Mouse (Mus musculus) embryonic facial prominence, embryonic 13.5 days (tissue): Measurements from ENCODE around the gene Slfn5. TPM values are rescaled to one million over a fixed set of nuclear protein-coding genes. Genes with fewer than 3 reads are reported as not detected.
"Not testable (repeated sequence)": the region's sequence is repeated elsewhere in the genome, so short reads cannot be mapped to it uniquely, and the experiment has no call there.

Experiments used
- ATAC-seq: fragments of 200-750 bp; cut with Nextera tagmentation; 2 replicates; pipeline ENCODE4 v1.8.0; 2017; ENCODE audit warnings: low read depth; ENCODE audit not compliant: insufficient number of reproducible peaks, insufficient read depth, low FRiP score, low TSS enrichment
- H3K27ac ChIP-seq: fragments of 300-500 bp; sonication (generic); 2 replicates; pipeline ENCODE4 v1.5.1; 2015; ENCODE audit warnings: moderate library complexity, mild to moderate bottlenecking, inconsistent platforms
- H3K27me3 ChIP-seq: fragments of 300-500 bp; sonication (generic); 2 replicates; pipeline ENCODE4 v1.6.1; 2015; ENCODE audit warnings: mild to moderate bottlenecking, inconsistent platforms
- H3K36me3 ChIP-seq: fragments of 300-500 bp; sonication (generic); 2 replicates; pipeline ENCODE4 v1.6.1; 2015; ENCODE audit warnings: mild to moderate bottlenecking, inconsistent platforms
- H3K4me1 ChIP-seq: fragments of 300-500 bp; sonication (generic); 2 replicates; pipeline ENCODE4 v1.6.1; 2015; ENCODE audit warnings: inconsistent platforms
- H3K4me2 ChIP-seq: fragments of 300-500 bp; sonication (generic); 2 replicates; pipeline ENCODE4 v1.6.1; 2015; ENCODE audit warnings: moderate library complexity, mild to moderate bottlenecking, inconsistent platforms
- H3K4me3 ChIP-seq: fragments of 300-500 bp; sonication (generic); 2 replicates; pipeline ENCODE4 v1.5.1; 2015; ENCODE audit warnings: mild to moderate bottlenecking, inconsistent platforms
- H3K9ac ChIP-seq: fragments of 300-500 bp; sonication (generic); 2 replicates; pipeline ENCODE4 v1.6.1; 2015; ENCODE audit warnings: mild to moderate bottlenecking, inconsistent platforms
- H3K9me3 ChIP-seq: fragments of 300-500 bp; sonication (generic); 2 replicates; pipeline ENCODE4 v1.6.1; 2016; ENCODE audit warnings: inconsistent platforms
- WGBS: fragments of 180-500 bp; shearing (Covaris S2); methylation state at CpG from one replicate; pipeline ENCODE4 v1.1.7; 2015; ENCODE audit warnings: mixed read lengths; 5-methylcytosine and 5-hydroxymethylcytosine counted together
- polyA plus RNA-seq: library from polyadenylated mRNA; unstranded; fragments of >200 nt; fragmentation: Nextera tagmentation; extraction: Ambion mirVana; gene quantifications from 2 replicates; pipeline ENCODE4 v1.2.1, GENCODE M21; 2015

The Slfn5 gene
- polyA plus RNA-seq, 1 experiment from 2014 or later = 1.8 TPM

DNA sequence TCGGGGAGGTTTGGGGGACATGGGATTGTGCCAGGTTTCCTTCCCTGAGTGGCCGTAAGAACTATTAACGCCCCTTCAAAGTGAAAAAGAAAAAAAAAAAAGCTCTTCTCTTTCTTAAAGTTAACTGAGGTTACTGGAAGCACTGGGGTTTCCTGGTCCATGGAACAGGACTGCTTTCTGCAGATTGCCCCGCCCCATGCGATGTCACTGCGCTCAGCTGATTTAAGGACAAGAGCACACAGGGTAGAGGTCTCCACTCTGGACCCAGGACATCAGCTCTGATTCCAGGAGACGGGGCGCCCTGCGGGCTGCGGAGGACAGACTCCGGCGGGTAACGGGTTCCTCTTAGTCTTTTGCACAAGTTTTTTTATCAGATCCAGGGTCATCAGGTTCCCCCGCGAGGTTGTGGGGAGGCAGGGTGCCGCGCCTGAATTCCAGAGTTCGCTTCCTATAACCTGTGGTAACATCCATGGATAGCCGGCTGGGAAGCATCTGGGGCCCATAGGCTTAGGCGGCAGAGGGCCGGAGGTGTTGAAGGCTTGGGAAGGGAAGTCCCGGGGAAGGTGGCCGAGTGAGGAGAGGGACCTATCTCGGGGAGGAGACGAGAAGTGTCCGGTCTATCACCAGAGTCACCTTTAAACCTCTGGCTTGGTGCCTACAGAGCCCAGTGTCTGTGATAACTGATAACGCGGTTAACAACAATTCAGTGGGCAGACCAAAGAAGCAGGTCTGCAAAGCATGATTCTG, 889 bp downstream of the Slfn5 start:
- H3K27ac ChIP-seq = no peak overlapping the region
- H3K36me3 ChIP-seq = no peaks in the 10 kb centered on the region
- WGBS = 8% methylated on average over 28 of the region's 28 CpGs
- no peak for ATAC-seq
- peak overlapping the region; percentile 12; the same call in 1 of the 2 replicates for H3K4me3 ChIP-seq
- H3K4me2 ChIP-seq = peak overlapping the region; percentile 27
- peaks cover 67% of the 10 kb centered on the region for H3K27me3 ChIP-seq
- peaks cover 10% of the 10 kb centered on the region for H3K4me1 ChIP-seq
- H3K9me3 ChIP-seq = no peaks in the 10 kb centered on the region
- H3K9ac ChIP-seq = no peak overlapping the region

DNA sequence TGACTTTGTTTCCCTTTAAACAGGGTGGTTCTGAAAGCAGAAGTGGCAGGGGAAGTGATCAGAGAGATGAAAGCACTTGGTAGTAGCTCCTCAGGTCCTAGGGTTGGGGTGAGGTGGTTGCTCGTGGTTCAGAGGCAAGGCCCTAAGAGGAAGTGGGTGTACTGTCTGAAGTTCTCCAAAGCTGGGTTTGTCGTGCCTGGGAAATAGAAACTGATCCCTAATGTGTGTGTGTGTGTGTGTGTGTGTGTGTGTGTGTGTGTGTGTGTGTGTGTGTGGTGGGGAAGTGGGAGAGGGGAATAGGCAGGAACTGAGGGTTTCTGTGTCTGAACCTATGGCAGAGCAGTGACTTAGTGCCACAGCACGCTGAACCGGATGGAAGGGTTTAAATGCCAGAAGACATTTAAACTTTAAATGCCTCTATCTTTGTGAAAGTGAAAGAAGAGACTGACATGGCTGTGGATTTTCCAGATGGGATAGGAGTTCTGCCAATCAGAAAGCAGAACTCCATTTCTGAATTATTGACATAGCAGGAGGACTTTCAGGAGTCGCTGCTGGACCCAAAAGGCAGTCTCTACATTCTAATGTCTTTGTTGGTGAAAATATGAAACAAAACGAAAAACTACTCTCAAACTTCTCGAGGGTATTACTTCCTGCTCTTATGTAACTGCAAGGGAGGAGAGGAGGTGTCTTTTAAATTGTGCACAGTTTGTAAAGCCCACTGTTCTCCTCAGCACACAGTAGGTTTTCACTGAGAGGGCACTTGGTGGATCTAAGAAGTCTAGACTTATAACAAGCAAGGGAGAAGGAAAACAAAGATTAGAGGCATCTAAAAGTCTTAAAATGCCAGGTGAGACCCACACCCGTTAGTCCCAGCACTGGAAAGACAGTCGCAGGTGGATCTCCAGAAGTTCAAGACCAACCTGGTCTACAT, 1.7 kb downstream of the Slfn5 start:
- 58% methylated on average over 9 of the region's 9 CpGs for WGBS
- H3K27ac ChIP-seq = no peak overlapping the region
- H3K4me1 ChIP-seq = peaks cover 10% of the 10 kb centered on the region
- H3K4me3 ChIP-seq = 0 out of 2 replicates have a peak overlapping the region, but pooled peaks have one; percentile 12
- no peaks in the 10 kb centered on the region for H3K9me3 ChIP-seq
- ATAC-seq = no peak
- no peaks in the 10 kb centered on the region for H3K36me3 ChIP-seq
- peaks cover 64% of the 10 kb centered on the region for H3K27me3 ChIP-seq
- no peak overlapping the region for H3K9ac ChIP-seq
- H3K4me2 ChIP-seq = 0 out of 2 replicates have a peak overlapping the region, but pooled peaks have one; percentile 27

DNA sequence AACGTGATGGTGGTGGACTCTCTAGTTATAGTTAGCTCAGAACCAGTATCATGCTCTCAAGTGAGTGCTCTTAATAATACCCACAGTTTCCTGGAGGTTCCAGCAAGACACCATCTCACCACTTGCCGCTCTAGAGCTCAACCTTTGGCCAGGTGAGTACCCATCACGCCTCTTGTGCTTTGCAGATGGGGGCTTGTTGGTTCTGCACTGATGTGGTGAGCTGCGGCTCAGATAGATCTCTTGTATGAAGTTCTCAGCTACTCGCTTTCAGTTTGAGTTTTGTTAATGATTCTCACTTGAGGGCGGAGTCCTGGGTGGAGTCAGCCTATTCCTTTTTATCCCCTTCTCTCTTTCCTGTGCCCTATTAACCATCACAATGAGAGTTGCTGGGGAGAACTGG, 3.5 kb downstream of the Slfn5 start:
- Histone ChIP-seq H3K4me3 (no peak overlapping the region), H3K4me1 (peaks cover 10% of the 10 kb centered on the region), H3K36me3 (no peaks in the 10 kb centered on the region), H3K27ac (no peak overlapping the region), H3K9me3 (no peaks in the 10 kb centered on the region), H3K27me3 (peaks cover 55% of the 10 kb centered on the region), H3K4me2 (no peak overlapping the region), H3K9ac (no peak overlapping the region)
- 74% methylated on average over 6 of the region's 6 CpGs for WGBS
- ATAC-seq = no peak

DNA sequence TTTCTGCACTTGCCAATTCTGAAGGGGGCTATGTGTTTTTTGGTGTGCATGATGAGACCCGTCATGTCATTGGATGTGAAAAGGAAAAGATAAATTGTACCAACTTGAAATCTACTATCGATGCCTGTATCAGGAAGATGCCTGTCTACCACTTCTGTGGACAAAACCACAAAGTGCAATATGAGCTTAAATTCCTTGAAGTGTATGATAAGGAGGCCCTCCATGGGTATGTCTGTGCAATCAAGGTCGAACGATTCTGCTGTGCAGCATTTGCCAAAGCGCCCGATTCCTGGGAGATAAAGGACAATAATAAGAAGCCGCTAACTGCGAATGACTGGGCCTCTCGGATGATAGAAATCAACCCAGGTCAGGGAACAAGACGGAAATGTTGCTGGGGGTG, 5.8 kb downstream of the Slfn5 start:
- Histone ChIP-seq H3K27me3 (peaks cover 32% of the 10 kb centered on the region), H3K9me3 (no peaks in the 10 kb centered on the region), H3K4me1 (peaks cover under 1% of the 10 kb centered on the region; the same call in 1 of the 2 replicates), H3K27ac (no peak overlapping the region), H3K36me3 (no peaks in the 10 kb centered on the region), H3K4me2 (no peak overlapping the region), H3K4me3 (no peak overlapping the region), H3K9ac (no peak overlapping the region)
- no peak for ATAC-seq
- 73% methylated on average over 10 of the region's 10 CpGs for WGBS

DNA sequence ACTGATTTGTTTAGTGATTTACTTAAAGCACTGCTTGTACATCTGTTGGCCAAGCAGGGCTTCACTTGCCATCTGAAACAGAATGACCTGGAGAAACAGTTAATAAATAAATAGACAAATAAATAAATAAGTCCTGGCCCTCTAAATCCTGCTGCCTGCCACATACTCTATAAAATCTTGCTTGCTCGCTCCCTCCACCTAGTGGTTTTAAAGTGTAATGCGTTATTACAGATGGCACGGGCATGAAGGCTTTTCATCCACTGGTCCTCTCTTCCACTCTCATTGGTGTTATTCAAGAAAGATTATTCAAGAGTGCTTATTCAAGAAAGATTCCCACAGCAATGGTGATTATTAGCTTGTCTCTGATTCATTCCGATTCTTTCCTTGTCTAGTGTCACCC, 8.5 kb downstream of the Slfn5 start:
- no peak overlapping the region for H3K27ac ChIP-seq
- H3K36me3 ChIP-seq = no peaks in the 10 kb centered on the region
- H3K9me3 ChIP-seq = no peaks in the 10 kb centered on the region
- H3K27me3 ChIP-seq = peaks cover 5% of the 10 kb centered on the region
- H3K4me2 ChIP-seq = no peak overlapping the region
- no peak overlapping the region for H3K9ac ChIP-seq
- WGBS = 14% methylated on average over 4 of the region's 4 CpGs
- H3K4me3 ChIP-seq = no peak overlapping the region
- no peak for ATAC-seq
- no peaks in the 10 kb centered on the region; the same call in 1 of the 2 replicates for H3K4me1 ChIP-seq

DNA sequence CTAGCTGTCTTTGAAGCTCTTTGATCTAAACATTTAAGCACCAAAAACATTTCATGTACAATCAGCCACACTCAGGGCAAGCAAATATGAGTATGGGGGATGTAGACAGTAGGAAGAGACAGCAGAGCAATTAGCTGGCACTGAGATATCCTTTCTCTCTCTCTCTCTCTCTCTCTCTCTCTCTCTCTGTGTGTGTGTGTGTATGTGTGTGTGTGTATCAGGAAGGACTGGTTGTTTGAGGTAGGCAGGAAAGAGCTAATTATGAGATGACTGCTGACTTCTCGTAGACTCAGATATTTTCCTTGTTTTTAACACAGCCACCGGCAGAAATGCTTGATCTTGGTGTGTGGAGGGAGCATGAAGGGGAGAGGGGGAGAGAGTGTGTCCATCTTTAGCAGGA, 10.6 kb downstream of the Slfn5 start:
- Histone ChIP-seq H3K36me3 (no peaks in the 10 kb centered on the region), H3K9ac (no peak overlapping the region), H3K4me3 (no peak overlapping the region), H3K27ac (no peak overlapping the region), H3K9me3 (no peaks in the 10 kb centered on the region), H3K4me2 (no peak overlapping the region), H3K27me3 (no peaks in the 10 kb centered on the region), H3K4me1 (no peaks in the 10 kb centered on the region; the same call in 1 of the 2 replicates)
- ATAC-seq = no peak
- 37% methylated on average over 2 of the region's 2 CpGs for WGBS

DNA sequence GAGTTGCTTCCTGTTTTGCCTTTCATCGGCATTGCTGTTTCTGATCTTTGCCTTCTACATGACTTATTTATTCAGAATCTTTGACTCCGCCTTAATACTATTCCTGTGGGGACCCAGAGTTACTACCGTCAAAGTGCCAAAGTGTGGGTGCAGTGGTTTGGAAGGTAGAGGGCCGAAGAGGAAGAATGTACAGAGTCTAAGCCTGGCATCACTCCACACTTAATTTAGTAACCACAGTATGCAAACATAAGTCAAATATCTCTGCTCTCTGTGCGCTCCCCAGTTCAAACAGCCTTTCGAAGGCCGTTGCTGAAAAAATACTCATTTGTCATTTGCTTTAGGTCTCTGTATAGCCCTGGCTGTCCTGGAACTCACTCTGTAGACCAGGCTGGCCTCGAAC, 11.1 kb downstream of the Slfn5 start:
- 85% methylated on average over 8 of the region's 8 CpGs for WGBS
- H3K36me3 ChIP-seq = no peaks in the 10 kb centered on the region
- no peak for ATAC-seq

DNA sequence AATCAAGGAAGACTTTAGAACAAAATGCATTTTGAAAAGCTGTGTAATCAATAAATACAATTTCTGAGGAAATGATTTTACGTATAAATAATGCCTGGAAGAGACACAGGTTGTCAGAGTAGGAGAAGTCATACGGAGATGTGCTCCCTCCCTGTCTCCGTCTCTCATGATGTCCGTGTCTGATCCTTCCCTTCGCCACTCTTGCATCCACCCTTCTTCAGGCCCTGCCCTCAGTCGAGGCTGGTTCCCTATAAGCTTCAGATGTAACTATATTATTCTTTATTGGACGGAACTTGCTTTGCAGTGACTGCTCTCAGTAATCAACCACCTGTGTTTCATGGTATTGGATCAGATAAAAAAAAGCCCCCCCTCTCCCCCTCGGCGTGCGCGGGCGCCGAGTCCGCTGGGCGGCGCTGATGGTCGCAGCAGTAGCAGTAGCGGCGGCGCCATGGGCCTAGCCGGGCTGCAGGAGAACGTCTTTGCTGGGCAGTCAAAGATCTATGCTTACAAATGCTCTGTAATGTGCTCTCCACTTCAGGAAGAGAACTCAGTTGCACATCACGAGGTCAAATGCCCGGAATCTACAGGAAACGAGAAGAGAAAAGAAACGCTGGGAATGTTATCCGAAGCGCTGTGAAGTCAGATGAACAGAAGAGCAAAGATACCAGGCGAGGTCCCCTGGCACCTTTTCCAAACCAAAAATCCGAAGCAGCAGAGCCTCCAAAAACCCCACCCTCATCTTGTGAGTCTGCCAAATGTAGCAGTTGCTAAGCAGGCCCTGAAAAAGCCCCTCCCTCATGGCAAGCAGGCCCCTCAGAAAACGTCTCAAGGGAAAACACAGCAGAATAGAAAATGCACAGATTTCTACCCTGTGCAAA, 19.8 kb downstream of the Slfn5 start:
- Histone ChIP-seq H3K4me3 (peak overlapping the region; percentile 31), H3K36me3 (no peaks in the 10 kb centered on the region), H3K27ac (peak overlapping the region; percentile 57), H3K9me3 (no peaks in the 10 kb centered on the region), H3K9ac (peak overlapping the region; percentile 59), H3K4me2 (peak overlapping the region; percentile 62), H3K27me3 (no peaks in the 10 kb centered on the region), H3K4me1 (peaks cover 20% of the 10 kb centered on the region)
- no peak for ATAC-seq
- 5% methylated on average over 31 of the region's 31 CpGs for WGBS

More for the DNA sequence above, 11.1 kb downstream of the Slfn5 start:
- no peaks in the 10 kb centered on the region for H3K27me3 ChIP-seq
- no peak overlapping the region for H3K4me2 ChIP-seq
- no peaks in the 10 kb centered on the region for H3K9me3 ChIP-seq
- no peak overlapping the region for H3K27ac ChIP-seq
- no peaks in the 10 kb centered on the region; the same call in 1 of the 2 replicates for H3K4me1 ChIP-seq
- no peak overlapping the region for H3K4me3 ChIP-seq
- no peak overlapping the region for H3K9ac ChIP-seq

DNA sequence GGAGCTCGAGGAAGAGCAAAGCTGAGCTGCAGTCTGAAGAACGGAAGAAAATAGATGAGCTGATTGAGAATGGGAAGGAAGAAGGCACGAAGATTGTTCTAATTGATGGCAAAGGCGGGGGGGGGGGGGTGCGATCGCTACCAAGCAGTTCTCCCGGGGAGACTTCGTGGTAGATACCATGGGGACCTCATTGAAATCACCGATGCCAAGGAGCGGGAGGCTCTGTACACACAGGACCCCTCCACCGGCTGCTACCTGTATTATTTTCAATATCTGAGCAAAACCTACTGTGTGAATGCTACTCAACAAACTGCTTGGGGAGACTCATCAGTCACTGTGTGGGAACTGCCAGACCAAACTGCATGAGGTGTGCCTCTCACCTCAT, 20.4 kb downstream of the Slfn5 start:
- Histone ChIP-seq H3K36me3 (no peaks in the 10 kb centered on the region), H3K27me3 (no peaks in the 10 kb centered on the region), H3K27ac (peak overlapping the region; percentile 57; the same call in 1 of the 2 replicates), H3K4me3 (peak overlapping the region; percentile 31), H3K9me3 (no peaks in the 10 kb centered on the region), H3K9ac (peak overlapping the region; percentile 59; the same call in 1 of the 2 replicates), H3K4me2 (peak overlapping the region; percentile 62), H3K4me1 (peaks cover 20% of the 10 kb centered on the region)
- no peak for ATAC-seq
- 67% methylated on average over 11 of the region's 11 CpGs for WGBS

DNA sequence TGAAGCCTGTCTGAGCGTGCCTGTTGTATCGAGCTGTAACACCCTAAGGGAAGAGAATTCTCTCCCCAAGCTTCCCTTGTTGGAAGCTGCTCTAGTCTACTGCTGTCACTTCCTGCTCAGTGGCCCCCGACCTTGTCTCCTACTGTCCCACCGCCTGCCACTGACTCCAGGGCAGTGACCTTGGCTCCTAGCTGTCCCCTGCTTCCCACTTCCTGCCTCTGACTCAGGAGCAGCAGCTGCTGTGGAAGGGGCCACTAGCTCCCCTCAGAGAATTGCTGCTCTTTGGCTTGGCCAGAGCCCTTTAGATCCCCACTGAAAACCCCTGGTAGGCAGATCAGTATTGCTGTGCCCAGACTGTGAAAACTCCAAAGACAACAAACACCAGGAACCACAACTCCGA, 22.8 kb downstream of the Slfn5 start:
- Histone ChIP-seq H3K27me3 (no peaks in the 10 kb centered on the region), H3K4me3 (no peak overlapping the region), H3K9ac (no peak overlapping the region), H3K27ac (no peak overlapping the region), H3K4me1 (peaks cover 20% of the 10 kb centered on the region), H3K9me3 (no peaks in the 10 kb centered on the region), H3K4me2 (no peak overlapping the region), H3K36me3 (no peaks in the 10 kb centered on the region)
- 28% methylated on average over 5 of the region's 5 CpGs for WGBS
- no peak for ATAC-seq

DNA sequence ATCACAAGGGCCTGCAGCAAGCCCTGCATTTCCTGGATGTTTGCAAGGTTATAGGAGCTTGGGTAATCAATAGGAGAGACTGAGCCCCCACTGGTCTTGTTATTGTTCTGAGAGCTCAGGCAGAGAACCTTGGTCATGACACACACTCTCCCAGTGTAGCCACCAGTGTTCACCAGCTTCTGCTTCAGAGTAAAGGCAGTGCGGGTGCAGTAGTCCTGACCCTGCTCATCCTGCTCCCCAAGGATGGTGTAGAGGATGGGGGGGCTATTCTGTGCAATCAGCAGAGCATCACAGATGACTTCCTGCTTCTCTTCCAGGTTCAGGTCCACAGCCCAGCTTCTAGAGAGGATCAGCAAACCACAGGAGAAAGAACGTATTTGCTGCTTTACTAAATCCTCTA, 31.3 kb downstream of the Slfn5 start:
- not testable (repeated sequence) for H3K4me1 ChIP-seq, ATAC-seq, H3K27me3 ChIP-seq, H3K4me3 ChIP-seq, H3K27ac ChIP-seq, H3K4me2 ChIP-seq, H3K9ac ChIP-seq, H3K9me3 ChIP-seq
- 84% methylated on average over 2 of the region's 2 CpGs for WGBS
- H3K36me3 ChIP-seq = peaks cover 47% of the 10 kb centered on the region
